Mouse (Mus musculus) adrenal gland, postnatal 36 days (tissue): ENCODE measurements around the gene Atp11c. TPM values are rescaled to one million over a fixed set of nuclear protein-coding genes. Genes with fewer than 3 reads are reported as not detected.
A peak's percentile ranks its signal among the peaks of the same experiment; 100 is the strongest.

ENCODE experiments used
- DNase-seq, 2 experiments: peaks; one replicate each; pipeline ENCODE4 v3.0.0; 2021; ENCODE audit warnings: mixed read lengths in 1 of 2
- long read RNA-seq, 2 experiments: library from polyadenylated mRNA; stranded (forward); transcript quantifications; one replicate each; pipeline ENCODE4 v2.0.0; 2021; ENCODE audit warnings: borderline sequencing depth in 2 of 2
- total RNA-seq, 2 experiments: library from RNA; stranded (reverse); gene quantifications; 2 replicates each; pipeline ENCODE4 v1.2.3; 2021

Gene Atp11c
- 10 to 100 TPM; 15.2 to 17.9 TPM for total RNA-seq
- long read RNA-seq, experiment 1, partial matches to known transcripts = 3 of 3 reads
- long read RNA-seq, experiment 1, other reads (novel, unspliced or antisense) = 0 of 3 reads
- long read RNA-seq, experiment 2 = 0 reads

DNA sequence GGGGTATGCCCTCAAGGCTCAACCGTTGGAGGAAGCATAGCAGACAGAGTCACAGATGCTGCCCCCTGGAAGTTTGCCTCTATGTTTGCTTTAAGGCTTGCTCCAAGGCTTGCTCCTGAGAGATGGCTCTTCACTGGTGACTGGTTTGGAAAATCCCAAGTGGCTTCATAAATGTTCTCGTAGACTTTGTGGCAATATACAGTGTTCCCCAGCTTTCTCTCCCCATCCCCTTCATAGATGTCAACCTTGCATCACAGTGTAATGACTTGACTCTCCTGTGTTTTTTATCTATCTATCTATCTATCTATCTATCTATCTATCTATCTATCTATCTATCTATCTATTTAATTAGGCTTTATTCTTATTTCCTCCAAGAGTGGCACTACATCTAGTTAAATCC lies at the start of gene Atp11c:
Gene Atp11c (minus strand): TSS at position 101 of the 400 bp plus-strand sequence.
- DNase-seq = no peak

DNA sequence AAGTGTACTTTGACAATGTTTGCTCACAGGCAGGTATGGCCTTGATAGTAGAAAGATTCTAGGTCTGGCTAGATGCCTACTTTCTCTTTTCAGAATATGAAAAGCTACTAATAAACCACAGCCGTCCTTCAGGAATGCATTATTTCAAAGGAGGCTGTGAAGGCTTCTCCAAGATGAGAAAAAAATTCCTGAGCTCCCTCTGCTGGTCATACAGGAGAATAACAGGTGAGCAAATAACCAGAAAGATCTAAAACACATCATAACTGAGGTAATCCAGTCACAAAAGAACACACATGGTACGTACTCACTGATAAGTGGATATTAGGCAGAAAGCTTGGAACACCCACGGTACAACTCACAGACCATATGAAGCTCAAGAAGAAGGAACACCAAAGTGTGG lies 16.7 kb upstream of the Atp11c start:
- DNase-seq = no peak

GRCm38 (mm10) chrX:60570539-60570938 lies 22.0 kb downstream of the Atp11c start:
- no peak for DNase-seq

DNA sequence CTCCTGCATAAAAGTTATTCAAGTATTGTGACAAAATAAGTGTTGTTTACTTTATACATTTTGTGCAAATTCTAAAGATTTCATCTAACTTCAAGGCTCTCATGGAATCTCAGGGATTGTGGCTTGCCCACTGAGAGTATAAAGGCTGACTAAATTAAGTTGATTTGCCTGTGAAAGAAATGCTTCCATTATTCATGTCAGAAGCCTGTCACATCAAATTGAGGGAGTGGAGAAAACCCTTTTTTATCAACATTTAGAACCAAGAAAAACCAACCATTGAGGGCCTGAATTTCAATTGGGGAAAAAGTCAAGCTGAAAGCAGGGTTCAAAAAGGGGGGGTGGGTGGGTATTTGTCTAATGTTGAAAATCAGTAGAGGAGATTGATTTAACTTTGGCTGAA lies 23.5 kb downstream of the Atp11c start:
- no peak for DNase-seq

DNA sequence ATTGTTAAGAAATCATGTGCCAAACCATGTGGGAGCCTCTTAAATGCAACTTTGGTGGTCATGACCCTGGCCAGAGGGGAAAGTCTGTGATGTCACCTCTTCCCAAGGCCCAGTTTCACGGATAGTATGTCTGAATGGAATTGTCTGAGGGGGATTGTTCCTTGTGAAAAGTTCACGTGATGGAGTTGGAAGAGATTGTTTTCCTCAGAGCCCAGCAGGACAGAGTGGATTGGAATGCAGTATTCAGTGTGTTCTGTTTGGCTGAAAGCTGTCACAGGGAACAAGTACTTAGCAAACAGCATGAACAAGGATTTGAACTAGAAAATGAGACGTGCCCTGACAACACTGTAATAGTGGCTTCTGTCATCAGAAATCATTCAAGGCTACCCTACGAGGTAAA lies 37.3 kb downstream of the Atp11c start:
- DNase-seq = no peak

DNA sequence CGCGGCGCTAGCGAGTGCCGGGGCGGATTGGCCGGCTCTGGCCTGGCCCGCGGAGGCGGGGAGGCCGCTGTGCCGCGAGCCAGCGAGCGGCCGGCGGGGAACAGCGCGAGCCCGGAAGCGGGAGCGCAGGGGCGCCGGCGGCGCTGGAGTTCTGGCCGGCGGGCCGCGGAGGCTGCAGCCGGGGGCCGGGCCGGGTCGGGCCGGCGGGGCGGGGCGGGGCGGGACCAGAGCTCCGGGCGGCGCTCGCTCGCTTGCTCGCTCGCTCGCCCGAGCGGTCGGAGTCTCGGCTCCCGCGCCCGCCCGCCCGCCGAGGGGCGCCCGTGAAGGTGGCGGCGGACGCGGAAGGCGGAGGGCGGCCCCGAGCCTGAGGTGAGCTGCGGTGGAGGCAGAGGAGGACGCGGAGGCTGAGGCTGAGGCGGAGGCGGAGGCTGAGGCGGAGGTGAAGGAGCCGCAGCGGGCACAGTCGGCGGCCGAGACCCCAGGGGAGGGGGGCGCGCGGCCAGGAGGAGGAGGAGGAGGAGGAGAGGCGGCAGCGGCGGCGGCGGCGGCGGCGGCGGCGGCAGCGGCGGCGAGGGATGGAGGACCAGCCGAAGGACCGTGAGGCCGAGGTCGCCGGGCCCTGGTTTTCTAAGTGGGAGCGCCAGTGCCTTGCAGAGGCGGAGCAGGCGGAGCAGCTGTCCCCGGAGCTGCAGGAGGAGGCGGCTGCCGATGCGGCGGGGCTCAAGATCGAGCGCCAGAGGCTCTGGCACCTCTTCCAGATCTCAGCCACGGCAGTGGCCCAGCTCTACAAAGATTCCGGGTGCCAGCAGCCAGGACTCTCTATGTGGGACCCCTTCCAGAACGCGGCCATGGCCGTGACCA lies 44.8 kb downstream of the Atp11c start:
- DNase-seq = peak; percentile 52 to 70

DNA sequence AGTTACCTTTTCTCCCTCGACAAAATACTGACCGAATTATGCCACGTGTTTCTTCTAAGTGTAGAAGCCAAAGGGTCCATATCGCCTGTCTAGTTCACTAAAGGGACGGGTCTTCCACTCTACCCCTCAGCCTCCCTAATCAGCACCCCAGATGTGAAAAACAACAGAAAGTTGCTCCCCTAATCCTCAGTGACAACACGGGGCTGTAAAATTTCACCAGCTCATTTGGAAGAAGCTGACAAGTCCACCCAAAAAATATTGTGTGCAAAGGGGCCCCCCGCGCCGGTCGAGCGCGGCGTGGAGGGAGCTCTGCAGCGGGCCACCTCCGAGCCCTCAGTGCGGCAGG lies 45.4 kb downstream of the Atp11c start:
- no peak for DNase-seq

DNA sequence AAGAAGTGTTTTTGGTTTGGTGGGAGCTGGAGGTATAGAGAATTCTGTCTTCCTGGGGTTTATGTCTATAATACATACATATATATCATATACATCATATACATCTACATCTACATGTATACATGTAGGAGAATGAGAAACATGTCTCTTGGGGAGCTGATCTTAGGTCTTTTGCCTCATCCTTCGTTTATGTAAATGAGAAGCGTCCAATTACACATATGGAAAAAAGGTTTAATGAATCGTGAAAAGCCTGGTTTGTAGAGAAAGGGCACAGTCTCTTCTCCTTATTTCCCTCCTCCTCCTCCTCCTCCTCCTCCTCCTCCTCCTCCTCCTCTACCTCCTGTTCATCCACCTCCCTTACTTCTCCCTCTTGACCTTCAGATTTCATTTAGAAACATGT lies 46.6 kb downstream of the Atp11c start:
- DNase-seq = no peak

- no peak for DNase-seq
These were observed 47.1 kb downstream of the Atp11c start for GRCm38 (mm10) chrX:60545444-60545843.

- no peak for DNase-seq
These were observed 48.4 kb downstream of the Atp11c start for GRCm38 (mm10) chrX:60544098-60544497.

- no peak for DNase-seq
These were observed 49.6 kb downstream of the Atp11c start for GRCm38 (mm10) chrX:60542901-60543300.

GRCm38 (mm10) chrX:60539149-60539548 lies 53.3 kb downstream of the Atp11c start, which contains the start of gene Gm7073:
Gene Gm7073, minus strand, starts transcription at chrX:60539249.
- no peak for DNase-seq

- DNase-seq = peak; percentile 30 to 39
These were observed 88.5 kb downstream of the Atp11c start for GRCm38 (mm10) chrX:60503995-60504394.

DNA sequence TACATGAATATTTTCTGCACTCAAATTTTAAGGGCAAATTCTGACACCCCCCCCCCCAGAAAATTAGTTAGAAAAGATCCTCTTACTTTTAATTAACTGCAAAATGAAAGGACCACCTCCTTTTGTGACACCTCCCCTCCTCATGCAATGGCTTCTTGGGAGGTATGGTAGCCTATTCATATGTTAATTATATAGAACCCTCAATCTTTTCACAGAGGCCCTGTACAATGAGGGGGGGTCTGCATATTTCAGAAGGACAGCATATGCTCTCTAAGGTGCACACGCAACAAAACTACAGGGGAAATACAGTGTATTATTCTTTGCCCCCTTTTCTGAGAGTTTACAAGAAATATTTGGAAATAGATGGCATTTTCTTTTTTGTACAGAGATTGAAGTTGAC lies 94.7 kb downstream of the Atp11c start:
- DNase-seq = no peak

DNA sequence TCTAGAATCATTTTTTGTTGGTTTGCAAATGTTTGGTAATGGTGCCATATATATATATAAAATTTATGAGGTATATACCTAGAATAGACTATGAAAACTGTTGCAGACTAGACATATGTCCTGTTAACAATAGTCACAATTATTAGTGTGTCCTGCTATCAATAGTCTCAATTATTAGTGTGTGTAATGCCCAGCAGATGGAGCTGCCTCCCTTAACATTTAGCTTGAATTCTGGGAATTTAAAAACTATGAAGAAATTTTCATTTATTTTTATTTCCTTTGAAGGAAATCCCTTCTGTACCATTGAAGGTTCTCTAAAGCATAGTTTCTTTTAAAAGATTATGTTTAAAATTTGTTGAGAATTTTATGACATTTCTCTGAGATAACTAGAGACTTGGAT lies 97.2 kb downstream of the Atp11c start:
- DNase-seq = no peak

DNA sequence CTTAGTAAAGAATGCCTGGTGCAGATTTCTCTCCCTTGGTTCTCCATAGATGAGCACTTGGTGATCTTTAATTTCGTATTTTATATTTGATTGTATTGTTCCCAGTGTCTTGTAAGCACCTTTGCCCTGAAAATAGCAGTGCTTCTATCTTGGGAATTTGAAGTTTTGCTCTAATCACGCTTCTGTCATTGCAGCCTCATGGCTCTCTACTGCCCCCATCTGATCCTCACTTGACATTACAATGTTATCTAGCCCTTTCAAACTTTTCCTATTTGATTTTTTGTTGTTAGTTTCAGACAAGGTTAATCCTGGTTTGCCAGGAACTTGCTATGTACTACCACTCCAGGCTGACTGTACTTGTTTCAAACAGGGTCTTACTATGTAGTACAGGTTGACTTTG lies 128.7 kb downstream of the Atp11c start:
- peak in 1 of 2 experiments; percentile 4 for DNase-seq

- no peak for DNase-seq
These were observed 177.9 kb downstream of the Atp11c start for GRCm38 (mm10) chrX:60414563-60415111.

- DNase-seq = no peak
These were observed 186.8 kb downstream of the Atp11c start for GRCm38 (mm10) chrX:60405681-60406080.

- peak; percentile 88 to 91 for DNase-seq
These were observed 187.8 kb downstream of the Atp11c start for GRCm38 (mm10) chrX:60404668-60405044.

- DNase-seq = peak; percentile 79 to 87
These were observed 188.5 kb downstream of the Atp11c start for GRCm38 (mm10) chrX:60403764-60404667.

DNA sequence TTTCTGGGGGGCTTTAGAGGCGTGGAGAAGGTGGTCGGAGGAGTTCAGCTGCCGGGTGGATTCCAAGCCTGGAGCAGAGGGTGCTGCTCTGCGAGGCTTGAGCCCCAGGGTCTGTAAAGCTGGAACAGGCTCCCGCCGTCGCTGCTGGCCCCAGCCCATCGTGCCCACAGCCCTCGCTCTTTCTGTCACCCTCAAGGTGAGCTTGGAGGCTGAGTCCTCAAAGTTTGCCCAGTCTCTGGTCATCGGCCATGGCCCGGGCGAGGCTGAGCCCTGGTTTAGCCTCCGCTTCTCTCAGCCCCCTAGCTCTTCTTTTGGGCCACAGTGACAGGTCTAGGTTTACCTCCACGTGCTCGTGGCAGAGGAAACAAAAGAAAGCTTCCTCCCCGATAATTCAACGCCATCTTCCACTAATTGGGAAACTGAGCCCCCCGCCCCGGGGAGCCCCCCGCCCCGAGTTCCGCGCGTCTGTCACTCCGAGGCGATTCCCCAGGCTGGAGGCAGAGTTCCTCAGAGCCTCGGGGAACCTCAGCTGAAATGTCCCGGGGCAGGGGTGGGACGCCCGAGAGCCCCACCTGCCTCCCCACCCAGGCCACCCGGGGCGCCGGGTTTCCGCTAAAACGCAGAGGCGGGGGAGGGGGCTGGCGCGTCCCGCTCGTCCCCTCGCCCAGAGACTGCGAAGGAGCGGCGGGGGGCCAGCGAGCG lies 189.3 kb downstream of the Atp11c start:
- peak; percentile 18 to 41 for DNase-seq

- DNase-seq = no peak
These were observed 198.2 kb downstream of the Atp11c start for GRCm38 (mm10) chrX:60394292-60394691.
